Mouse (Mus musculus) intestine, embryonic 15.5 days (tissue): ENCODE data around the gene Junb. TPM values are rescaled to one million over a fixed set of nuclear protein-coding genes. Genes with fewer than 3 reads are reported as not detected.

Experiments used
- ATAC-seq: fragments of 200-750 bp; cut with Nextera tagmentation; 2 replicates; pipeline ENCODE4 v1.8.0; 2017; ENCODE audit warnings: moderate TSS enrichment, moderate library complexity
- H3K27ac ChIP-seq: fragments of 300-500 bp; sonication (generic); 2 replicates; pipeline ENCODE4 v1.5.1; 2015; ENCODE audit warnings: mild to moderate bottlenecking, inconsistent platforms
- H3K27me3 ChIP-seq: fragments of 300-500 bp; sonication (generic); replicated peaks from 2 replicates; pipeline ENCODE4 v1.6.1; 2015; ENCODE audit warnings: inconsistent platforms
- H3K36me3 ChIP-seq: fragments of 300-500 bp; sonication (generic); 2 replicates; pipeline ENCODE4 v1.6.1; 2015; ENCODE audit warnings: inconsistent platforms
- H3K4me1 ChIP-seq: fragments of 300-500 bp; sonication (generic); replicated peaks from 2 replicates; pipeline ENCODE4 v1.6.1; 2015; ENCODE audit warnings: inconsistent platforms
- H3K4me2 ChIP-seq: fragments of 300-500 bp; sonication (generic); replicated peaks from 2 replicates; pipeline ENCODE4 v1.6.1; 2015; ENCODE audit warnings: mild to moderate bottlenecking, inconsistent platforms
- H3K4me3 ChIP-seq: fragments of 300-500 bp; sonication (generic); replicated peaks from 2 replicates; pipeline ENCODE4 v1.5.1; 2015; ENCODE audit warnings: inconsistent platforms
- H3K9ac ChIP-seq: fragments of 300-500 bp; sonication (generic); 2 replicates; pipeline ENCODE4 v1.6.1; 2015; ENCODE audit warnings: inconsistent platforms
- H3K9me3 ChIP-seq: fragments of 300-500 bp; sonication (generic); 2 replicates; pipeline ENCODE4 v1.6.1; 2016; ENCODE audit warnings: inconsistent platforms
- WGBS: fragments of 180-500 bp; shearing (Covaris S2); methylation state at CpG from one replicate; pipeline ENCODE4 v1.1.7; 2015; 5-methylcytosine and 5-hydroxymethylcytosine counted together
- polyA plus RNA-seq: library from polyadenylated mRNA; unstranded; fragments of >200 nt; fragmentation: Nextera tagmentation; extraction: Ambion mirVana; gene quantifications from 2 replicates; pipeline ENCODE4 v1.2.1, GENCODE M21; 2015

Gene Junb
- polyA plus RNA-seq, 1 experiment from 2014 or later: 30.7 TPM

GRCm38 (mm10) chr8:84927513-84927912 lies 51.0 kb downstream of the Junb start:
- ATAC-seq: no peak
- Histone ChIP-seq H3K27me3 (peaks cover 28% of the 10 kb centered on the region), H3K4me1 (0 out of 2 replicates have a peak, but pooled peaks cover 8% of the 10 kb centered on the region), H3K4me2 (no peak overlapping the region), H3K27ac (no peak overlapping the region), H3K9me3 (no peaks in the 10 kb centered on the region), H3K9ac (no peak overlapping the region), H3K4me3 (no peak overlapping the region), H3K36me3 (no peaks in the 10 kb centered on the region)
- WGBS: 80% methylated on average over 1 of the region's 1 CpGs

- H3K4me1 ChIP-seq: 0 out of 2 replicates have a peak, but pooled peaks cover 8% of the 10 kb centered on the region
- no peak overlapping the region for H3K9ac ChIP-seq
- H3K9me3 ChIP-seq: no peaks in the 10 kb centered on the region
- H3K4me2 ChIP-seq: no peak overlapping the region
- H3K27ac ChIP-seq: no peak overlapping the region
- H3K36me3 ChIP-seq: no peaks in the 10 kb centered on the region
- ATAC-seq: no peak
- H3K4me3 ChIP-seq: no peak overlapping the region
- peaks cover 17% of the 10 kb centered on the region for H3K27me3 ChIP-seq
- WGBS: 62% methylated on average over 7 of the region's 7 CpGs
These were observed 53.0 kb downstream of the Junb start for GRCm38 (mm10) chr8:84925557-84925956.

Other genes with a start within 250 kb of the Junb start
- 14.2 and 14.8 TPM in 2 replicates for gene Nfix, start 178.4 kb downstream of the Junb start, polyA plus RNA-seq
- gene Dand5, start 155.9 kb downstream of the Junb start, polyA plus RNA-seq: 4.5 and 5.3 TPM in 2 replicates
- 61.7 and 62.6 TPM in 2 replicates for gene Gadd45gip1, start 147.2 kb downstream of the Junb start, polyA plus RNA-seq
- 102 and 106 TPM in 2 replicates for gene Rad23a, start 138.1 kb downstream of the Junb start, polyA plus RNA-seq
- gene Calr, start 131.8 kb downstream of the Junb start, polyA plus RNA-seq: 1,038 and 1,157 TPM in 2 replicates
- 83.1 and 92.7 TPM in 2 replicates for gene Farsa, start 121.7 kb downstream of the Junb start, polyA plus RNA-seq
- gene Syce2, start 106.6 kb downstream of the Junb start, polyA plus RNA-seq: 49.9 and 54.4 TPM in 2 replicates
- gene Gcdh, start 84.8 kb downstream of the Junb start, polyA plus RNA-seq: 42.8 and 49.2 TPM in 2 replicates
- 6.4 and 7.7 TPM in 2 replicates for gene Klf1, start 76.8 kb downstream of the Junb start, polyA plus RNA-seq
- gene Dnase2a, start 70.2 kb downstream of the Junb start, polyA plus RNA-seq: 8.7 and 10.2 TPM in 2 replicates
- gene Mast1, start 41.4 kb downstream of the Junb start, polyA plus RNA-seq: 1.6 TPM in 2 replicates
- 0.31 and 0.51 TPM in 2 replicates for gene Rtbdn, start 31.7 kb downstream of the Junb start, polyA plus RNA-seq
- gene Gm49661, start 9.3 kb downstream of the Junb start, polyA plus RNA-seq: not detected in 2 replicates
- gene Prdx2, start 9.1 kb downstream of the Junb start, polyA plus RNA-seq: 581 and 615 TPM in 2 replicates
- gene Rnaseh2a, start 9.0 kb downstream of the Junb start, polyA plus RNA-seq: 116 and 117 TPM in 2 replicates
- 68.7 and 75.8 TPM in 2 replicates for gene Hook2, start 11.9 kb upstream of the Junb start, polyA plus RNA-seq
- gene Best2, start 35.8 kb upstream of the Junb start, polyA plus RNA-seq: 0.14 and 0.76 TPM in 2 replicates
- gene Asna1, start 46.6 kb upstream of the Junb start, polyA plus RNA-seq: 125 and 130 TPM in 2 replicates
- gene Trir, start 48.1 kb upstream of the Junb start, polyA plus RNA-seq: 110 and 113 TPM in 2 replicates
- gene Tnpo2, start 58.2 kb upstream of the Junb start, polyA plus RNA-seq: 28.1 and 29.4 TPM in 2 replicates
- 25.2 and 27.4 TPM in 2 replicates for gene Fbxw9, start 81.3 kb upstream of the Junb start, polyA plus RNA-seq
- not detected in 2 replicates for gene Gm5741, start 89.3 kb upstream of the Junb start, polyA plus RNA-seq
- 56.6 and 57.5 TPM in 2 replicates for gene Dhps, start 93.0 kb upstream of the Junb start, polyA plus RNA-seq
- gene Wdr83os, start 102.0 kb upstream of the Junb start, polyA plus RNA-seq: 133 and 151 TPM in 2 replicates
- 35.7 and 42.9 TPM in 2 replicates for gene Wdr83, start 102.6 kb upstream of the Junb start, polyA plus RNA-seq
- 55.4 and 55.7 TPM in 2 replicates for gene Man2b1, start 104.6 kb upstream of the Junb start, polyA plus RNA-seq
- gene Zfp791, start 144.4 kb upstream of the Junb start, polyA plus RNA-seq: 2.7 TPM in 2 replicates
- gene Cks1brt, start 173.2 kb upstream of the Junb start, polyA plus RNA-seq: not detected in 2 replicates
- not detected in 2 replicates for gene Olfr371, start 247.3 kb upstream of the Junb start, polyA plus RNA-seq